Mouse (Mus musculus): ENCODE results near the gene Hbs1l. TPM values are rescaled to one million over a fixed set of nuclear protein-coding genes. Genes with fewer than 3 reads are reported as not detected.

Gene Hbs1l
- total RNA-seq, 2 experiments from 2014 or later = 80.4 to 93.6 TPM

GRCm38 (mm10) chr10:21400031-21400430, 104.3 kb downstream of the Hbs1l start:
- no peak for DNase-seq (ENCODE audit: low spot score in 2 of 2)

GRCm38 (mm10) chr10:21400453-21400852, 104.7 kb downstream of the Hbs1l start:
- DNase-seq (ENCODE audit: low spot score in 2 of 2) = no peak

GRCm38 (mm10) chr10:21401259-21401658, 105.5 kb downstream of the Hbs1l start:
- DNase-seq (ENCODE audit: low spot score in 2 of 2) = no peak

GRCm38 (mm10) chr10:21404822-21405221, 109.0 kb downstream of the Hbs1l start:
- DNase-seq (ENCODE audit: low spot score in 2 of 2) = no peak

GRCm38 (mm10) chr10:21405707-21406534, 110.1 kb downstream of the Hbs1l start:
- no peak for DNase-seq (ENCODE audit: low spot score in 2 of 2)

- DNase-seq (ENCODE audit: low spot score in 2 of 2) = no peak
These were observed 114.9 kb downstream of the Hbs1l start for GRCm38 (mm10) chr10:21410711-21411110.

GRCm38 (mm10) chr10:21411621-21412205, 115.9 kb downstream of the Hbs1l start:
- DNase-seq (ENCODE audit: low spot score in 2 of 2) = no peak

GRCm38 (mm10) chr10:21415031-21415430, 119.3 kb downstream of the Hbs1l start:
- DNase-seq (ENCODE audit: low spot score in 2 of 2) = no peak

- no peak for DNase-seq (ENCODE audit: low spot score in 2 of 2)
These were observed 120.4 kb downstream of the Hbs1l start for GRCm38 (mm10) chr10:21416184-21416583.

Other genes with a start within 250 kb of the Hbs1l start
- 1 to 10 TPM; 1.5 to 2.1 TPM for gene Myb, start 135.0 kb upstream of the Hbs1l start, total RNA-seq (2021)
- under 1 TPM in 1 of 2 experiments, not detected in 1; 0.34 TPM for gene Aldh8a1, start 81.3 kb downstream of the Hbs1l start, total RNA-seq (2021)